Comparison of ENCODE assay signal across 20 mouse cellular contexts in the genomic region with DNA sequence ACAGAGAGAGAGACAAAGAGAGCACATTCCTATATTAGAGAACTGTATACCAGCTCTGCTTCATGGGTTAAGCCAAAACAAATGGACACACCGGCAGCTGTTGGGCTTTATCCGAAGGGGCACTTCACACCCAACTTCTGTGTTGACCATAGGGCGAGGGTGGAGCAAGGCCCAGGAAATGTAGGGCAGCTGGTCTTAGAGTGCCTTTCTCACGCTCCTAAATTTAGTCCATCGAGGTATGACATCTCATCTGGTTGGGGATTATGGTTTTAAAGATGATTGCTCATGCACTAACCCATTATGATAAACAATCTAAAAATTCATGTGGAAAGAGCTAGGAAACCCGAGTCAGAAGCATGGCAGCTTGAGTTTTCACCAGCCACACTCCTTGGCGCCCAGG.
DNase-seq lines count a peak whose midpoint lies in the region; ATAC-seq and TF ChIP-seq lines count a peak whose summit lies in the region.
"Had no signal": no experiment of that assay in that cellular context is flagged by ENCODE, and none has a peak within 500 bp of the region (broad histone marks: within the 10 kb centered on the region; RNA-seq: fewer than 3 reads in every experiment).

No protein-coding gene starts in this region.

- TF ChIP-seq POLR2A in myocyte (IDR thresholded peaks at IDR 0.05; ENCODE audit: insufficient read length, low read depth): no peak

- no peak overlapping the region for H3ac ChIP-seq in myocyte (ENCODE audit: control insufficient read depth, insufficient read length)

- H3K9me3 ChIP-seq in embryonic facial prominence, embryonic 14.5 days (ENCODE audit: control insufficient read depth, low read length): no peaks in the 10 kb centered on the region
- no peaks in the 10 kb centered on the region for H3K9me3 ChIP-seq in embryonic facial prominence, embryonic 10.5 days
- H3K9me3 ChIP-seq in stomach, postnatal 0 days (ENCODE audit: control insufficient read depth, low read length): no peaks in the 10 kb centered on the region
- H3K9me3 ChIP-seq in liver, embryonic 12.5 days (replicated peaks): no peaks in the 10 kb centered on the region
- H3K9me3 ChIP-seq: forebrain, embryonic 12.5 days; heart, embryonic 15.5 days had no signal

- no peaks in the 10 kb centered on the region for H3K27me3 ChIP-seq in embryonic facial prominence, embryonic 14.5 days (replicated peaks; ENCODE audit: control insufficient read depth, insufficient read depth, low read length)
- no peaks in the 10 kb centered on the region for H3K27me3 ChIP-seq in embryonic facial prominence, embryonic 10.5 days (replicated peaks; ENCODE audit: low read depth, poor library complexity, severe bottlenecking)
- H3K27me3 ChIP-seq in myocyte (ENCODE audit: control insufficient read depth, insufficient read depth, insufficient read length): no peaks in the 10 kb centered on the region
- no peaks in the 10 kb centered on the region for H3K27me3 ChIP-seq in stomach, postnatal 0 days (ENCODE audit: control insufficient read depth, insufficient read depth, low read length)
- no peaks in the 10 kb centered on the region for H3K27me3 ChIP-seq in liver, embryonic 12.5 days (replicated peaks)
- H3K27me3 ChIP-seq: CH12.LX; forebrain, embryonic 12.5 days; heart, embryonic 15.5 days had no signal

- peak; percentile 50 for ATAC-seq in embryonic facial prominence, embryonic 14.5 days (ENCODE audit: low read depth)
- no peak for ATAC-seq in stomach, postnatal 0 days (ENCODE audit: low FRiP score, low TSS enrichment)
- ATAC-seq in liver, embryonic 12.5 days: no peak
- ATAC-seq: forebrain, postnatal 0 days had no signal

- TF ChIP-seq EP300 in stomach, postnatal 0 days (optimal IDR thresholded peaks at IDR 0.05): no peak

- no peak overlapping the region for H3K4me3 ChIP-seq in embryonic facial prominence, embryonic 14.5 days (ENCODE audit: low read depth, low read length)
- H3K4me3 ChIP-seq in embryonic facial prominence, embryonic 10.5 days: no peak overlapping the region
- H3K4me3 ChIP-seq in myocyte: no peak overlapping the region
- no peak overlapping the region for H3K4me3 ChIP-seq in stomach, postnatal 0 days (ENCODE audit: low read depth, low read length)
- no peak overlapping the region for H3K4me3 ChIP-seq in liver, embryonic 12.5 days
- H3K4me3 ChIP-seq: forebrain, embryonic 12.5 days; heart, adult 2 months; heart, embryonic 15.5 days had no signal

- H3K4me2 ChIP-seq in embryonic facial prominence, embryonic 14.5 days (ENCODE audit: low read depth, low read length): no peak overlapping the region
- peak overlapping the region; percentile 76 for H3K4me2 ChIP-seq in myocyte (ENCODE audit: low read depth)
- H3K4me2 ChIP-seq in stomach, postnatal 0 days (replicated peaks; ENCODE audit: low read depth): no peak overlapping the region
- H3K4me2 ChIP-seq in liver, embryonic 12.5 days: no peak overlapping the region
- H3K4me2 ChIP-seq: forebrain, embryonic 12.5 days; heart, embryonic 11.5 days; heart, embryonic 15.5 days; hindbrain, embryonic 14.5 days had no signal

- H3K36me3 ChIP-seq in embryonic facial prominence, embryonic 14.5 days (ENCODE audit: control insufficient read depth, insufficient read depth, low read length): no peaks in the 10 kb centered on the region
- H3K36me3 ChIP-seq in embryonic facial prominence, embryonic 10.5 days (replicated peaks): no peaks in the 10 kb centered on the region
- H3K36me3 ChIP-seq in myocyte (ENCODE audit: control insufficient read depth, insufficient read depth): no peaks in the 10 kb centered on the region
- H3K36me3 ChIP-seq in stomach, postnatal 0 days (ENCODE audit: control insufficient read depth, insufficient read depth, low read length): no peaks in the 10 kb centered on the region
- H3K36me3 ChIP-seq in liver, embryonic 12.5 days: no peaks in the 10 kb centered on the region
- H3K36me3 ChIP-seq: forebrain, embryonic 12.5 days; heart, embryonic 15.5 days had no signal

- peak; percentile 70 for DNase-seq in embryonic facial prominence, embryonic 14.5 days (ENCODE audit: low spot score)
- DNase-seq in embryonic facial prominence, embryonic 10.5 days (ENCODE audit: low spot score): no peak
- DNase-seq in spleen, postnatal 36 days (ENCODE audit: low spot score in 2 of 2): peak; percentile 69 to 77
- DNase-seq in spleen, postnatal 14 days (ENCODE audit: low spot score in 2 of 2): no peak
- no peak for DNase-seq in stomach, postnatal 0 days (ENCODE audit: low spot score)
- DNase-seq: adrenal gland, adult 2 months; adrenal gland, postnatal 25 days; cerebellum, adult 2 months; cerebellum, postnatal 10 days; forebrain, postnatal 0 days; gastrocnemius, postnatal 14 days; heart, adult 2 months; heart, postnatal 14 days had no signal

- no peaks in the 10 kb centered on the region for H3K79me2 ChIP-seq in myocyte (ENCODE audit: control insufficient read depth, insufficient read depth)

- WGBS in embryonic facial prominence, embryonic 14.5 days: 75% methylated on average over 7 of the region's 7 CpGs
- WGBS in embryonic facial prominence, embryonic 10.5 days: 88% methylated on average over 7 of the region's 7 CpGs
- 71% methylated on average over 7 of the region's 7 CpGs for WGBS in stomach, postnatal 0 days
- WGBS in liver, embryonic 12.5 days (ENCODE audit: insufficient replicate concordance): 78% methylated on average over 7 of the region's 7 CpGs

- H3K4me1 ChIP-seq in embryonic facial prominence, embryonic 14.5 days (ENCODE audit: control insufficient read depth, insufficient read depth, low read length): 0 out of 2 replicates have a peak, but pooled peaks cover 2% of the 10 kb centered on the region
- peaks cover 19% of the 10 kb centered on the region for H3K4me1 ChIP-seq in embryonic facial prominence, embryonic 10.5 days
- no peaks in the 10 kb centered on the region for H3K4me1 ChIP-seq in stomach, postnatal 0 days (replicated peaks; ENCODE audit: control insufficient read depth, insufficient read depth)
- H3K4me1 ChIP-seq in liver, embryonic 12.5 days: peaks cover 11% of the 10 kb centered on the region; the same call in 1 of the 2 replicates

- no peak overlapping the region for H3K9ac ChIP-seq in embryonic facial prominence, embryonic 14.5 days (ENCODE audit: low read depth, low read length)
- H3K9ac ChIP-seq in stomach, postnatal 0 days (ENCODE audit: low read length): no peak overlapping the region
- no peak overlapping the region for H3K9ac ChIP-seq in liver, embryonic 12.5 days
- H3K9ac ChIP-seq: forebrain, embryonic 12.5 days; forebrain, postnatal 0 days; heart, embryonic 15.5 days; hindbrain, embryonic 14.5 days had no signal

- no peak overlapping the region for H3K27ac ChIP-seq in embryonic facial prominence, embryonic 14.5 days (replicated peaks; ENCODE audit: low read depth, low read length)
- no peak overlapping the region for H3K27ac ChIP-seq in embryonic facial prominence, embryonic 10.5 days (replicated peaks)
- no peak overlapping the region for H3K27ac ChIP-seq in stomach, postnatal 0 days (replicated peaks)
- H3K27ac ChIP-seq in liver, embryonic 12.5 days: no peak overlapping the region
- H3K27ac ChIP-seq: forebrain, embryonic 12.5 days; heart, adult 2 months; heart, embryonic 15.5 days; hindbrain, embryonic 14.5 days had no signal

- TF ChIP-seq CTCF in stomach, postnatal 0 days (IDR thresholded peaks at IDR 0.05; ENCODE audit: low read depth): no peak

TF ChIP-seq in myocyte, 11 proteins besides CTCF, POLR2A, EP300 and RAD21:
- TF ChIP-seq MYOG (IDR thresholded peaks at IDR 0.05; ENCODE audit: control insufficient read depth in 1 of 3, insufficient read depth in 1 of 3, insufficient read length in 2 of 3, low read depth in 2 of 3): peak; percentile 59 to 96 (median 95)
- TF ChIP-seq MYOD1 (IDR thresholded peaks at IDR 0.05; ENCODE audit: control insufficient read depth in 1 of 3, insufficient read length in 2 of 3, low read depth in 2 of 3): peak; percentile 82 to 95 (median 92)
- no peak for TF ChIP-seq SRF (IDR thresholded peaks at IDR 0.05; ENCODE audit: control insufficient read depth, insufficient read length, low read depth)
- peak; percentile 54 for TF ChIP-seq TCF3 (IDR thresholded peaks at IDR 0.05; ENCODE audit: insufficient read length, low read depth)
- TF ChIP-seq E2F4 (IDR thresholded peaks at IDR 0.05; ENCODE audit: insufficient read depth): no peak
- TF ChIP-seq POLR2AphosphoS2 (IDR thresholded peaks at IDR 0.05; ENCODE audit: insufficient read length, low read depth): no peak
- TF ChIP-seq CEBPB (IDR thresholded peaks at IDR 0.05; ENCODE audit: insufficient read depth, poor library complexity, severe bottlenecking): no peak
- TF ChIP-seq TCF12 (IDR thresholded peaks at IDR 0.05; ENCODE audit: insufficient read depth, poor library complexity, severe bottlenecking): peak; percentile 95
- TF ChIP-seq REST (IDR thresholded peaks at IDR 0.05; ENCODE audit: insufficient read depth, insufficient read length): no peak
- no peak for TF ChIP-seq MAX (IDR thresholded peaks at IDR 0.05; ENCODE audit: low read depth)
- no peak for TF ChIP-seq USF1 (IDR thresholded peaks at IDR 0.05; ENCODE audit: low read depth)

Comparison
In these comparisons a context has a peak if more than half of its experiments do, and no peak if none do; other contexts are left out.
1. DNase-seq: peak in embryonic facial prominence, embryonic 14.5 days (single experiment) and spleen, postnatal 36 days (2 of 2); none in embryonic facial prominence, embryonic 10.5 days (single experiment), spleen, postnatal 14 days (0 of 2) and stomach, postnatal 0 days (single experiment).